Mouse (Mus musculus) midbrain, postnatal 0 days (tissue): Measurements from ENCODE around the gene Pth1r. TPM values are rescaled to one million over a fixed set of nuclear protein-coding genes. Genes with fewer than 3 reads are reported as not detected.

ENCODE experiments used
- ATAC-seq: fragments of 200-750 bp; cut with Nextera tagmentation; 2 replicates; pipeline ENCODE4 v1.8.0; 2017; ENCODE audit warnings: moderate number of reproducible peaks, mild to moderate bottlenecking, moderate TSS enrichment, moderate library complexity; ENCODE audit not compliant: low FRiP score
- DNase-seq: peaks from one replicate; pipeline ENCODE4 v3.0.0-alpha.2; 2015; ENCODE audit warnings: low spot score
- H3K27ac ChIP-seq: fragments of 300-500 bp; sonication (generic); 2 replicates; pipeline ENCODE4 v1.5.1; 2014; ENCODE audit warnings: low read depth, mild to moderate bottlenecking, low read length, mixed read lengths
- H3K27me3 ChIP-seq: fragments of 300-500 bp; sonication (generic); 2 replicates; pipeline ENCODE4 v1.6.1; 2014; ENCODE audit warnings: low read length, control low read depth, mixed read lengths; ENCODE audit not compliant: insufficient read depth
- H3K36me3 ChIP-seq: fragments of 300-500 bp; sonication (generic); 2 replicates; pipeline ENCODE4 v1.6.1; 2014; ENCODE audit warnings: low read length, control low read depth, mixed read lengths; ENCODE audit not compliant: insufficient read depth
- H3K4me1 ChIP-seq: fragments of 300-500 bp; sonication (generic); 2 replicates; pipeline ENCODE4 v1.6.1; 2014; ENCODE audit warnings: mild to moderate bottlenecking, control low read depth, antibody characterized with exemption, low read length, mixed read lengths; ENCODE audit not compliant: insufficient read depth
- H3K4me2 ChIP-seq: fragments of 300-500 bp; sonication (generic); 2 replicates; pipeline ENCODE4 v1.6.1; 2014; ENCODE audit warnings: low read depth, mild to moderate bottlenecking, low read length, mixed read lengths; ENCODE audit not compliant: poor library complexity, severe bottlenecking
- H3K4me3 ChIP-seq: fragments of 300-500 bp; sonication (generic); 2 replicates; pipeline ENCODE4 v1.5.1; 2014; ENCODE audit warnings: low read depth, mild to moderate bottlenecking, low read length, moderate library complexity
- H3K9ac ChIP-seq: fragments of 300-500 bp; sonication (generic); replicated peaks from 2 replicates; pipeline ENCODE4 v1.6.1; 2014; ENCODE audit warnings: mild to moderate bottlenecking, low read length, moderate library complexity, mixed read lengths; ENCODE audit not compliant: poor library complexity, severe bottlenecking
- H3K9me3 ChIP-seq: fragments of 300-500 bp; sonication (generic); 2 replicates; pipeline ENCODE4 v1.6.1; 2016; ENCODE audit warnings: low read length, control low read depth
- CTCF ChIP-seq: IDR thresholded peaks from 2 replicates; pipeline ENCODE4 v1.5.1; 2016; ENCODE audit warnings: antibody characterized with exemption, mild to moderate bottlenecking
- whole genome bisulfite sequencing: fragments of 180-500 bp; shearing (Covaris S2); extraction: QIAGEN DNeasy Blood & Tissue Kit; methylation state at CpG from one replicate; pipeline ENCODE4 v1.1.7; 2014; 5-methylcytosine and 5-hydroxymethylcytosine counted together
- polyA plus RNA-seq: library from polyadenylated mRNA; unstranded; fragments of >200 nt; fragmentation: Nextera tagmentation; extraction: Ambion mirVana; gene quantifications from 2 replicates; pipeline ENCODE4 v1.2.1, GENCODE M21; 2015
- total RNA-seq: library from RNA; depleted of rRNA; stranded (reverse); fragments of >200 nt; gene quantifications from 2 replicates; pipeline ENCODE4 v1.2.3, GENCODE M21; 2014

The Pth1r gene
- total and polyA plus RNA-seq, 2 experiments from 2014 or later: 8.3 to 20.8 TPM

DNA sequence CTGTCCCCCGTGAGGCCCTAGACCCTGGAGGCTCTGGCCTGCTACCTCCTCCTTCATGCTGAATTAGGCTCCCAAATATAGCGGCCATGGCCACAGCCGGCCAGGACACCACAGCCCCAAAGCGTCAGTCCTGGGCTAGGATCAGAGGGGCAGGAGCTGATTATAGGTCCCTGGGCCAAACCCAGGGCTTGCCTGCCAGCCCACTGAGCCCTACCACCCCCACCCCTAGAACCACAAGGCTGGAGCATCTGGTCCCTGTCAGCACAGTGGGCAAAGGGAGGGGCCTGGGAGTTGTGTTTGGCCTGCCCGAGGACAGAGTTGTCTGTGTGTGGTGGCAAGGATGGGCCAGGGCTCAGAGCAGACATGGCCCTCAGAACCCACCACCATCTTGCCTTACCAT lies 10.9 kb upstream of the Pth1r start:
- H3K9ac ChIP-seq: no peak overlapping the region
- H3K27me3 ChIP-seq: no peaks in the 10 kb centered on the region
- no peak overlapping the region for H3K4me2 ChIP-seq
- H3K36me3 ChIP-seq: no peaks in the 10 kb centered on the region
- no peaks in the 10 kb centered on the region for H3K9me3 ChIP-seq
- 86% methylated on average over 5 of the region's 5 CpGs for WGBS
- DNase-seq (no peak), ATAC-seq (no peak)
- no peaks in the 10 kb centered on the region for H3K4me1 ChIP-seq
- H3K4me3 ChIP-seq: no peak overlapping the region
- TF ChIP-seq CTCF: no peak
- no peak overlapping the region for H3K27ac ChIP-seq

DNA sequence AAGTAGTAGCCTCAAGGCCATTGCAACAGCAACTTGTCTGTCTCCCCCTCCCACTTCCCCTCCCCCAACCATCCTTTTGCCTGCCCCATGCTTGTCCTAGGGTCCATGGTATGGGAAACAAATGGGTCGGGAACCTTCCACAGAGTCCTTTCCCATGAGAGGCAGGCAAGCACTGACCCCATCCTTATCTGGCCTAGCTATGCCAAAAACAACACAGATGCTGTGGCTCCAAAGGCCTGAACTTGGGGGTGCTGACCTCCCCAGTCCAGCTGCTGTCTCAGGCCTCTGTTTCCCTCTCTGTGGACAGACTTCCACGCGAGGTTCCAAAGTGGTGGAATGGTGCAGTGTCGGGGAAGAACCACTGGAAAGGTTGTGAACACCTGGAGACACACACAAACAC lies 6.8 kb upstream of the Pth1r start:
- Histone ChIP-seq H3K9ac (no peak overlapping the region), H3K4me2 (no peak overlapping the region), H3K4me3 (no peak overlapping the region), H3K4me1 (no peaks in the 10 kb centered on the region), H3K9me3 (no peaks in the 10 kb centered on the region), H3K27ac (no peak overlapping the region), H3K36me3 (no peaks in the 10 kb centered on the region), H3K27me3 (no peaks in the 10 kb centered on the region)
- no peak for DNase-seq
- 87% methylated on average over 4 of the region's 4 CpGs for WGBS
- ATAC-seq: no peak
- TF ChIP-seq CTCF: no peak

DNA sequence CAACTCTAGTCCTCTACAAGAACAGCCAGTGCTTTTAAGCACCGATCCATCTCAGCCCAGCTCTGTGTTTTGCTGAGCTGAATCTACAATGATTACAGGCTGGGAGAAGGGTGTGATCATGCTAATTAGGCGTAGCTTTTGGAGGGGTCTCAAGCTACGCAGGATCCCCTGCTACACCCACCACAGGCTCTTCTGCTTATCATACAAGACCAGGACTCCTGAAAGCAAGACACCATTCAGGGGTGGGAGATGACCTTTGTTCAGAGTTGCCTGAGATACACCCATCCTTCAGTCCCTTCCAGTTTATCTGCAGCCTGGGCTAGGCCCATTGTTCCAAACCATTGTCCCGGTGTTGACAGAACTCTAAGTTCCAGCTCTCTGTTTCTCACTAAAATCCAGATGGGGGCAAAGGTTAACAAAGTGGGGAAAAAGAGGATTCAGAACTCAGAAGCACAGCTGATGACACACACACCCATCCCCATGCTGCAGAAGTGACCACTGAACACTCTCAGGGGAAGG lies 6.0 kb upstream of the Pth1r start:
- no peak overlapping the region for H3K9ac ChIP-seq
- H3K9me3 ChIP-seq: no peaks in the 10 kb centered on the region
- 66% methylated on average over 4 of the region's 4 CpGs for WGBS
- no peaks in the 10 kb centered on the region for H3K4me1 ChIP-seq
- TF ChIP-seq CTCF: no peak
- no peak overlapping the region for H3K4me2 ChIP-seq
- H3K27me3 ChIP-seq: no peaks in the 10 kb centered on the region
- ATAC-seq (no peak), DNase-seq (no peak)
- H3K27ac ChIP-seq: no peak overlapping the region
- H3K36me3 ChIP-seq: no peaks in the 10 kb centered on the region
- H3K4me3 ChIP-seq: no peak overlapping the region

DNA sequence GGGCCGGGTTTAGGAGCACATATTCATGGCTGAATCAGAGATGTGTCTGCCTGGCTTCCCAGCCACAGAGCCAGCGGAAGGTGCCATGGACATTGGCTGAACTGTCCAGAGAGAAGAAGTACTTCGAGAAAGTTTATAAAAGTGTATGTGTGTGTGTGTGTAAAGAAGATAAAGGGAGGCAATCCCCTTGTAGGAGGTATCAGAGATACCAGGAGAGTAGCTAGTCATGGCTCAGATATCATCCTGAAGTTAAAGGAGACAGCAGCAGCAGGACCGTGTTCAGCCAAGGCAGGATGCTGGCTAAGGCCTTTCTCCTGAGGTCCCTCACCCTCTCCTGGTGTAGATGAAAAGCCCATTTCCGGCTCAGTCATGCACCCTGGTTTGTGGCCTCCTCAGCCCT lies 4.5 kb upstream of the Pth1r start:
- 89% methylated on average over 5 of the region's 5 CpGs for WGBS
- Histone ChIP-seq H3K4me1 (no peaks in the 10 kb centered on the region), H3K9ac (no peak overlapping the region), H3K27me3 (no peaks in the 10 kb centered on the region), H3K4me3 (no peak overlapping the region), H3K9me3 (no peaks in the 10 kb centered on the region), H3K36me3 (no peaks in the 10 kb centered on the region), H3K27ac (no peak overlapping the region), H3K4me2 (no peak overlapping the region)
- no peak for DNase-seq
- TF ChIP-seq CTCF: no peak
- no peak for ATAC-seq

DNA sequence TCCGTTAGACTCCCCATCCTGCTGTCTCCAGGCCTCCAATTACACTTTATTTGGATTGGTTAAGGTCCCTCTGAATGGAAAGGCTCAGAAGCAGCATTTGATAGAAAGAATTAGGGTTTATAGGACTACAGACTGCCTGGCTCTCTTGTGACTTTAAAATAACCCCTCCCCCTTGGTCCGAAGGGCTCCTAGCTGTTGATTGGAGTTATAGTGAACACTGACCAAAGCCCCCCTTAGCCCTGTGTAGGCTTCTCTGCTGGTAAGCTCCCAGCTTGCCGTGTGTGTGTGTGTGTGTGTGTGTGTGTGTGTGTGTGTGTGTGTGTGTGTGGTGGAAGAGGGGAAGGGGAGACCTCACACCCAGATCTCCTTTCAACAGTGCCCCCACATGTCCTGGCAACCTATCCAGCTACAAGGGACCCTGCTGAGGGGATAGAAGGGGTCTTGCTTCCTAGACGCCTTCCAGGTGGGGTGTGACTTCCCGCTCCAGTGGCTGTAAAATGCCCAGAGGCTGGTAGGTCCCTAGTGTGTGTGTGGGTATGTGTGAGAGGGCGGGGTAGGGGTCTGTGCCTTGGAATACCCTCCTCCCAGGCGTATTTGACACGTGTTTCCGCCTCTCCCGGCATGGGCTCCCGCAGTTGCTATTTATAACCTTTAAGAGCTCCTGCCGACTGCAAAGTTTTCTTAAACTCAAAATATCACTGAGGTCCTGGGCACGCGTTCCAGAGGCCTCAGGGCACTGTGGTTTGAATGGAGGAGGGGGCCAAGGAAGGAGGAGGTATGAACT lies 3.7 kb upstream of the Pth1r start:
- no peaks in the 10 kb centered on the region for H3K9me3 ChIP-seq
- H3K36me3 ChIP-seq: no peaks in the 10 kb centered on the region
- ATAC-seq: no peak
- no peak overlapping the region for H3K4me3 ChIP-seq
- H3K4me1 ChIP-seq: no peaks in the 10 kb centered on the region
- H3K27ac ChIP-seq: no peak overlapping the region
- no peaks in the 10 kb centered on the region for H3K27me3 ChIP-seq
- 61% methylated on average over 13 of the region's 14 CpGs for WGBS
- TF ChIP-seq CTCF: no peak
- no peak overlapping the region for H3K4me2 ChIP-seq
- DNase-seq: no peak
- H3K9ac ChIP-seq: no peak overlapping the region

DNA sequence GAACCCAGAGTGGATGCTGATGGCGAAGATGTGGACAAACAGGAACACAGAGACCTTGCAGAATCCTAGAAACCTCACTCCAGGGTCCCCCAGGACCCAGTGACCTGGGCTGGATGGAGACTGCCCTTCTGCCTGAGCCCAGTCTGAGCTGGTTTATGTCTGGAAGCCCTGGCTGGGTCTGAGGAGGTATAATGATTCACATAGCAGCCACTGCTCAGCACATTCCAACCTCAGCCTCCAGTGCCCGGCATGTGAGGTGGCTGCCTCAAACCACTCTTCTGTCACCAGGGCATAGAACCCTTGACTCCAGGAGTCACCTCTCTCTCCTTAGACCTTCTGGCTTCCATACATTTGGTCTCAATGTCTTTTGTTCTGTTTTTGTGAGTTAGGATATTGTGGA lies 1.5 kb upstream of the Pth1r start:
- Histone ChIP-seq H3K36me3 (no peaks in the 10 kb centered on the region), H3K27me3 (peaks cover 13% of the 10 kb centered on the region), H3K4me2 (no peak overlapping the region), H3K27ac (no peak overlapping the region), H3K9ac (no peak overlapping the region), H3K4me3 (no peak overlapping the region), H3K9me3 (no peaks in the 10 kb centered on the region), H3K4me1 (no peaks in the 10 kb centered on the region)
- DNase-seq: no peak
- no peak for ATAC-seq
- WGBS: 70% methylated on average over 2 of the region's 2 CpGs
- TF ChIP-seq CTCF: no peak
